8 mouse cellular contexts compared by ENCODE assay signal in the genomic region with DNA sequence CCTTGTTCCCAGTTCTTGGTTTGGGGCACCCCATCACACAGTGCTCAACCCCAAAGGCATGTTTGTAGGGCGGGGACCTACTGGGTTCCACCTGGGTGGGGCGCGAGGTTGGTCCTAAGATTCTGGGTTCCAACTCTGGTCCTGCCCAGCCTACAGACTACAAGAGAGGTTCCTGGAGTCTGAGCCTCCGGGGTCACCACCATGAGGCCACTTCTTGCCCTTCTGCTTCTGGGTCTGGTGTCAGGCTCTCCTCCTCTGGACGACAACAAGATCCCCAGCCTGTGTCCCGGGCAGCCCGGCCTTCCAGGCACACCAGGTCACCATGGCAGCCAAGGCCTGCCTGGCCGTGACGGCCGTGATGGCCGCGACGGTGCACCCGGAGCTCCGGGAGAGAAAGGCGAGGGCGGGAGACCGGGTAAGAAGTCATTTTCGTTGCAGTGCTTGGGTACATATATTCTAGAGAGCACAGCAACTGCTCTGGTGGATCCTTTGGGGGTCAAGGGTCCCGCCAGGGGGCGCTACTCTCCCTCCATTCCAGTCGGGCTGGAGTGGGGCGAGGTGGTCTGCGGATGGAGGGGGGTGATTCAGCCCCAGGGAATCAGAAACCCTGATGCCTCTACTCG. TPM values are rescaled to one million over a fixed set of nuclear protein-coding genes. Genes with fewer than 3 reads are reported as not detected.
DNase-seq lines count a peak whose midpoint lies in the region; ATAC-seq and TF ChIP-seq lines count a peak whose summit lies in the region.
"Had no signal": no experiment of that assay in that cellular context is flagged by ENCODE, and none has a peak within 500 bp of the region (broad histone marks: within the 10 kb centered on the region; RNA-seq: fewer than 3 reads in every experiment).

No protein-coding gene starts in this region.

- no peak for ATAC-seq in liver, embryonic 11.5 days (replicated peaks; ENCODE audit: low FRiP score)
- ATAC-seq in stomach, embryonic 15.5 days (ENCODE audit: insufficient read depth, low FRiP score, low read depth), result no peak

- no peaks in the 10 kb centered on the region for H3K27me3 ChIP-seq in liver, embryonic 11.5 days (replicated peaks; ENCODE audit: control insufficient read depth, insufficient read depth, low read length)
- no peaks in the 10 kb centered on the region for H3K27me3 ChIP-seq in stomach, embryonic 15.5 days (replicated peaks)

- 56% methylated on average over 25 of the region's 25 CpGs for WGBS in liver, embryonic 11.5 days
- WGBS in stomach, embryonic 15.5 days, result 48% methylated on average over 25 of the region's 25 CpGs

- 0 out of 2 replicates have a peak overlapping the region, but pooled peaks have one; percentile 9 for H3K4me2 ChIP-seq in liver, embryonic 11.5 days
- peak overlapping the region; percentile 38 for H3K4me2 ChIP-seq in stomach, embryonic 15.5 days

- H3K4me1 ChIP-seq in cortical plate, adult 2 months (ENCODE audit: control insufficient read depth, insufficient read depth, low read length), result peaks cover 3% of the 10 kb centered on the region; the same call in 1 of the 2 replicates
- H3K4me1 ChIP-seq in liver, embryonic 11.5 days (replicated peaks; ENCODE audit: control insufficient read depth, insufficient read depth, low read length), result peaks cover 38% of the 10 kb centered on the region
- peaks cover 49% of the 10 kb centered on the region for H3K4me1 ChIP-seq in stomach, embryonic 15.5 days

- peak; percentile 76 for DNase-seq in right cerebral cortex, postnatal 4 days
- no peak for DNase-seq in right cerebral cortex, adult 18-20 months
- peak; percentile 37 to 70 for DNase-seq in heart, postnatal 10 days
- DNase-seq in liver, embryonic 11.5 days (ENCODE audit: low spot score), result no peak
- DNase-seq in spleen, postnatal 4 days (ENCODE audit: low spot score in 2 of 2), result no peak

- H3K9me3 ChIP-seq in liver, embryonic 11.5 days (ENCODE audit: control insufficient read depth, low read length), result no peaks in the 10 kb centered on the region
- no peaks in the 10 kb centered on the region for H3K9me3 ChIP-seq in stomach, embryonic 15.5 days

- peaks cover 11% of the 10 kb centered on the region for H3K36me3 ChIP-seq in liver, embryonic 11.5 days (ENCODE audit: control insufficient read depth, insufficient read depth, low read length)
- no peaks in the 10 kb centered on the region; the same call in 1 of the 2 replicates for H3K36me3 ChIP-seq in stomach, embryonic 15.5 days

- H3K9ac ChIP-seq in liver, embryonic 11.5 days (ENCODE audit: low read depth, low read length), result no peak overlapping the region
- H3K9ac ChIP-seq in stomach, embryonic 15.5 days, result no peak overlapping the region

- 0 out of 2 replicates have a peak, but pooled peaks have one; percentile 21 for TF ChIP-seq CTCF in cortical plate, adult 2 months (IDR thresholded peaks at IDR 0.05; ENCODE audit: extremely low read depth, insufficient read depth, low read length)

- intact Hi-C loops in heart, postnatal 10 days (cut with DNase I), result loop anchor here (2.0 to 5.0 kb wide), 2 partner anchors 41 to 120 kb away; partner anchors contain the start of gene Usp2

- H3K27ac ChIP-seq in cortical plate, adult 2 months (ENCODE audit: insufficient read depth, low read length), result 0 out of 2 replicates have a peak overlapping the region, but pooled peaks have one; percentile 9
- no peak overlapping the region for H3K27ac ChIP-seq in liver, embryonic 11.5 days (ENCODE audit: low read depth, low read length)
- peak overlapping the region; percentile 62 for H3K27ac ChIP-seq in stomach, embryonic 15.5 days

- TF ChIP-seq POLR2A in cortical plate, adult 2 months (IDR thresholded peaks at IDR 0.05; ENCODE audit: extremely low read depth, insufficient read depth, low read length), result no peak

- H3K4me3 ChIP-seq in cortical plate, adult 2 months (ENCODE audit: insufficient read depth, low read length), result no peak overlapping the region
- H3K4me3 ChIP-seq in liver, embryonic 11.5 days (ENCODE audit: low read depth, low read length), result no peak overlapping the region
- no peak overlapping the region for H3K4me3 ChIP-seq in stomach, embryonic 15.5 days (replicated peaks)
- H3K4me3 ChIP-seq: erythroblast, embryonic 14.5 days had no signal

RNA-seq across cellular contexts. Expression of gene C1qtnf5, which starts 0.6 kb away (rescaled TPM):
- 24.7 and 30.5 TPM in 2 replicates for polyA plus RNA-seq in cortical plate, adult 2 months (2012; rRNA removed)
- total RNA-seq in heart, postnatal 10 days (2021), result 10 to 100 TPM; 15.5 to 21.3 TPM
- 0.13 and 0.26 TPM in 2 replicates for polyA plus RNA-seq in liver, embryonic 11.5 days (2014; fragmentation: Nextera tagmentation; extraction: Ambion mirVana)
- polyA plus RNA-seq in stomach, embryonic 15.5 days (2015; fragmentation: Nextera tagmentation; extraction: Ambion mirVana), result 2.8 and 3.3 TPM in 2 replicates

RNA-seq across cellular contexts. Expression of gene Gm49380, which starts 5.6 kb away (rescaled TPM):
- 0.10 and 0.19 TPM in 2 replicates for polyA plus RNA-seq in cortical plate, adult 2 months (2012; rRNA removed)
- total RNA-seq in heart, postnatal 10 days (2021), result under 1 TPM; 0.10 to 0.12 TPM
- not detected in 2 replicates for polyA plus RNA-seq in liver, embryonic 11.5 days (2014; fragmentation: Nextera tagmentation; extraction: Ambion mirVana)
- polyA plus RNA-seq in stomach, embryonic 15.5 days (2015; fragmentation: Nextera tagmentation; extraction: Ambion mirVana), result 0.14 and 0.18 TPM in 2 replicates
- polyA plus RNA-seq: erythroblast, embryonic 14.5 days had no signal

RNA-seq across cellular contexts. Expression of gene Rnf26, which starts 5.6 kb away (rescaled TPM):
- polyA plus RNA-seq in cortical plate, adult 2 months (2012; rRNA removed), result 29.5 and 30.3 TPM in 2 replicates
- total RNA-seq in heart, postnatal 10 days (2021), result 10 to 100 TPM; 18.1 TPM
- polyA plus RNA-seq in liver, embryonic 11.5 days (2014; fragmentation: Nextera tagmentation; extraction: Ambion mirVana), result 61.1 and 62.3 TPM in 2 replicates
- polyA plus RNA-seq in stomach, embryonic 15.5 days (2015; fragmentation: Nextera tagmentation; extraction: Ambion mirVana), result 59.9 and 60.8 TPM in 2 replicates

RNA-seq across cellular contexts. Expression of gene Mfrp, which starts 6.1 kb away (rescaled TPM):
- polyA plus RNA-seq in cortical plate, adult 2 months (2012; rRNA removed), result 0.15 and 0.35 TPM in 2 replicates
- total RNA-seq in heart, postnatal 10 days (2021), result not detected
- 0.14 TPM in 1 of 2 replicates, not detected in the other for polyA plus RNA-seq in liver, embryonic 11.5 days (2014; fragmentation: Nextera tagmentation; extraction: Ambion mirVana)
- polyA plus RNA-seq in stomach, embryonic 15.5 days (2015; fragmentation: Nextera tagmentation; extraction: Ambion mirVana), result 0.18 TPM in 2 replicates
- polyA plus RNA-seq: erythroblast, embryonic 14.5 days had no signal

RNA-seq across cellular contexts. Expression of gene Mcam, which starts 26.6 kb away (rescaled TPM):
- 26.2 and 27.4 TPM in 2 replicates for polyA plus RNA-seq in cortical plate, adult 2 months (2012; rRNA removed)
- total RNA-seq in heart, postnatal 10 days (2021), result 100 to 1,000 TPM; 147 to 156 TPM
- 12.0 and 13.0 TPM in 2 replicates for polyA plus RNA-seq in liver, embryonic 11.5 days (2014; fragmentation: Nextera tagmentation; extraction: Ambion mirVana)
- 38.3 and 43.0 TPM in 2 replicates for polyA plus RNA-seq in stomach, embryonic 15.5 days (2015; fragmentation: Nextera tagmentation; extraction: Ambion mirVana)
- polyA plus RNA-seq: erythroblast, embryonic 14.5 days had no signal

Comparison
In these comparisons a context has a peak if more than half of its experiments do, and no peak if none do; other contexts are left out.
1. DNase-seq: peak in right cerebral cortex, postnatal 4 days (single experiment) and heart, postnatal 10 days (2 of 2); none in right cerebral cortex, adult 18-20 months (single experiment), liver, embryonic 11.5 days (single experiment) and spleen, postnatal 4 days (0 of 2).